Comparison of ENCODE assay signal across 23 mouse cellular contexts in the genomic region with DNA sequence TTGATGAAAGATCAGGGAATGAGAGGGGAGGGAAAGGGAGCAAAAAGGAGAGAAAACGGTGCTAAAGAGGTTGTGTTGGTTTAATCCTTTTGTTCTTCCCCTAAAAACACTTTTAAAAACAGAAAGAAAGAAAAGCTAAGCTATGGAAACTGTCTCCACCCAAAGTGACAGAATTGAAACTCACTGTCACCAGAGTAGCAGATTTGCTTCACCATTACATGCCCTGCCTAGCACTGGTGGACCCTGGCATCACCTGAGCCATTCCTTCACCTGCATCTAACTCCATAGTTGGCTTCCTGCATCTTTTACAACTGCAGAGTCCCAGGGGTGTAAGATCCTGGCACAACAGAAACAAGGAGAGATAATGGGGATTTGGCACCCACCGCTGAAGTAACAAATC. TPM values are rescaled to one million over a fixed set of nuclear protein-coding genes. Genes with fewer than 3 reads are reported as not detected.
DNase-seq lines count a peak whose midpoint lies in the region; ATAC-seq and TF ChIP-seq lines count a peak whose summit lies in the region.
"Had no signal": no experiment of that assay in that cellular context is flagged by ENCODE, and none has a peak within 500 bp of the region (broad histone marks: within the 10 kb centered on the region; RNA-seq: fewer than 3 reads in every experiment).

No protein-coding gene starts in this region.

- H3K9me3 ChIP-seq in liver, postnatal 0 days (ENCODE audit: low read length), result no peaks in the 10 kb centered on the region
- H3K9me3 ChIP-seq in heart, embryonic 12.5 days (replicated peaks), result no peaks in the 10 kb centered on the region
- H3K9me3 ChIP-seq: heart, embryonic 13.5 days; megakaryocyte, embryonic 14.5 days; midbrain, embryonic 12.5 days; neural tube, embryonic 13.5 days; stomach, embryonic 15.5 days had no signal

- H3K4me3 ChIP-seq in spleen, adult 2 months (ENCODE audit: extremely low read depth, insufficient read depth, insufficient read length), result no peak overlapping the region
- H3K4me3 ChIP-seq in brown adipose tissue, adult 24 weeks (ENCODE audit: insufficient read depth, low read depth, low read length), result no peak overlapping the region
- H3K4me3 ChIP-seq in liver, postnatal 0 days (ENCODE audit: low read depth, low read length), result no peak overlapping the region
- no peak overlapping the region for H3K4me3 ChIP-seq in heart, embryonic 12.5 days
- H3K4me3 ChIP-seq: heart, adult 2 months; heart, embryonic 13.5 days; megakaryocyte, embryonic 14.5 days; midbrain, embryonic 12.5 days; neural tube, embryonic 13.5 days; stomach, embryonic 15.5 days had no signal

- peaks cover 3% of the 10 kb centered on the region; the same call in 1 of the 2 replicates for H3K4me1 ChIP-seq in spleen, adult 2 months (ENCODE audit: control insufficient read depth, insufficient read depth, insufficient read length)
- no peaks in the 10 kb centered on the region for H3K4me1 ChIP-seq in brown adipose tissue, adult 24 weeks (ENCODE audit: control insufficient read depth, insufficient read depth, insufficient read length, low read length)
- peaks cover 12% of the 10 kb centered on the region for H3K4me1 ChIP-seq in liver, postnatal 0 days (ENCODE audit: insufficient read depth)
- H3K4me1 ChIP-seq in heart, embryonic 12.5 days (replicated peaks), result no peaks in the 10 kb centered on the region
- H3K4me1 ChIP-seq: heart, embryonic 13.5 days; midbrain, embryonic 12.5 days; neural tube, embryonic 13.5 days; stomach, embryonic 15.5 days had no signal

- no peaks in the 10 kb centered on the region for H3K27me3 ChIP-seq in spleen, adult 2 months (ENCODE audit: control insufficient read depth, insufficient read depth, low read length)
- H3K27me3 ChIP-seq in liver, postnatal 0 days (ENCODE audit: insufficient read depth, low read length), result no peaks in the 10 kb centered on the region
- no peaks in the 10 kb centered on the region for H3K27me3 ChIP-seq in heart, embryonic 12.5 days (replicated peaks)
- H3K27me3 ChIP-seq: heart, embryonic 13.5 days; megakaryocyte, embryonic 14.5 days; midbrain, embryonic 12.5 days; neural tube, embryonic 13.5 days; stomach, embryonic 15.5 days had no signal

- WGBS in spleen, adult 2 months, result 79% methylated on average over 2 of the region's 2 CpGs
- 76% methylated on average over 2 of the region's 2 CpGs for WGBS in liver, postnatal 0 days (ENCODE audit: insufficient replicate concordance)
- WGBS in heart, embryonic 12.5 days, result 64% methylated on average over 2 of the region's 2 CpGs

- H3K4me2 ChIP-seq in liver, postnatal 0 days (ENCODE audit: low read depth, low read length), result no peak overlapping the region
- no peak overlapping the region for H3K4me2 ChIP-seq in heart, embryonic 12.5 days
- H3K4me2 ChIP-seq: heart, embryonic 13.5 days; hindbrain, embryonic 14.5 days; midbrain, embryonic 12.5 days; neural tube, embryonic 13.5 days; stomach, embryonic 15.5 days had no signal

- no peak for TF ChIP-seq EP300 in liver, postnatal 0 days (IDR thresholded peaks at IDR 0.05; ENCODE audit: low read depth)

- no peak overlapping the region for H3K9ac ChIP-seq in liver, postnatal 0 days (replicated peaks)
- H3K9ac ChIP-seq in heart, embryonic 12.5 days, result no peak overlapping the region
- H3K9ac ChIP-seq: heart, embryonic 13.5 days; hindbrain, embryonic 14.5 days; midbrain, embryonic 12.5 days; neural tube, embryonic 13.5 days; stomach, embryonic 15.5 days had no signal

- TF ChIP-seq POLR2A in spleen, adult 2 months (IDR thresholded peaks at IDR 0.05; ENCODE audit: low read depth, low read length), result no peak

- TF ChIP-seq CTCF in spleen, adult 2 months (IDR thresholded peaks at IDR 0.05; ENCODE audit: extremely low read depth, insufficient read depth, insufficient read length, insufficient replicate concordance), result no peak
- TF ChIP-seq CTCF in liver, postnatal 0 days (IDR thresholded peaks at IDR 0.05; ENCODE audit: low read depth), result no peak

- DNase-seq in spleen, adult 2 months (ENCODE audit: low read depth in 1 of 2, low spot score in 2 of 2), result no peak
- DNase-seq in spleen, postnatal 10 days (ENCODE audit: low spot score in 2 of 2), result no peak
- DNase-seq in liver, postnatal 0 days, result no peak
- no peak for DNase-seq in cerebellum, adult 18-20 months
- DNase-seq: adrenal gland, postnatal 25 days; cerebellum, adult 8-10 months; cerebellum, postnatal 25 days; heart, adult 2 months; heart, postnatal 10 days; kidney, adult 18-20 months; kidney, postnatal 4 days; layer of hippocampus, postnatal 36 days; lung, postnatal 36 days; right cerebral cortex, postnatal 4 days had no signal

- peak overlapping the region; percentile 49; the same call in 1 of the 2 replicates for H3K27ac ChIP-seq in spleen, adult 2 months (ENCODE audit: insufficient read depth, low read length)
- 0 out of 2 replicates have a peak overlapping the region, but pooled peaks have one; percentile 14 for H3K27ac ChIP-seq in brown adipose tissue, adult 24 weeks (replicated peaks; ENCODE audit: low read depth, low read length)
- H3K27ac ChIP-seq in liver, postnatal 0 days (ENCODE audit: low read depth), result 0 out of 2 replicates have a peak overlapping the region, but pooled peaks have one; percentile 19
- H3K27ac ChIP-seq in heart, embryonic 12.5 days (ENCODE audit: poor library complexity, severe bottlenecking), result no peak overlapping the region
- H3K27ac ChIP-seq: heart, adult 2 months; heart, embryonic 13.5 days; hindbrain, embryonic 14.5 days; midbrain, embryonic 12.5 days; neural tube, embryonic 13.5 days; stomach, embryonic 15.5 days had no signal

- ATAC-seq in liver, postnatal 0 days, result no peak
- no peak for ATAC-seq in heart, embryonic 12.5 days (ENCODE audit: insufficient number of reproducible peaks, low FRiP score)
- ATAC-seq: forebrain, embryonic 14.5 days had no signal

- no peaks in the 10 kb centered on the region for H3K36me3 ChIP-seq in spleen, adult 2 months (ENCODE audit: control insufficient read depth, insufficient read depth, low read length)
- no peaks in the 10 kb centered on the region for H3K36me3 ChIP-seq in liver, postnatal 0 days (replicated peaks; ENCODE audit: insufficient read depth, low read length)
- no peaks in the 10 kb centered on the region for H3K36me3 ChIP-seq in heart, embryonic 12.5 days
- H3K36me3 ChIP-seq: heart, embryonic 13.5 days; midbrain, embryonic 12.5 days; neural tube, embryonic 13.5 days; stomach, embryonic 15.5 days had no signal

RNA-seq across cellular contexts. Expression of gene Atp2b1, which starts 35.6 kb away (rescaled TPM):
- 5.3 and 9.3 TPM in 2 replicates for polyA plus RNA-seq in spleen, adult 2 months (2012; rRNA removed)
- 13.2 and 14.9 TPM in 2 replicates for polyA plus RNA-seq in brown adipose tissue, adult 24 weeks (2012; ENCODE audit: insufficient read depth, insufficient read length, missing spikeins)
- 33.3 and 37.0 TPM in 2 replicates for polyA plus RNA-seq in liver, postnatal 0 days (2015; fragmentation: Nextera tagmentation; extraction: Ambion mirVana)
- 101 TPM in 2 replicates for polyA plus RNA-seq in heart, embryonic 12.5 days (2016; fragmentation: Nextera tagmentation; extraction: Ambion mirVana)
